Mouse (Mus musculus) lung, postnatal 0 days (tissue): ENCODE data around the gene Tm7sf2.

Experiments used
- CTCF ChIP-seq: IDR thresholded peaks from 2 replicates; pipeline ENCODE4 v1.5.1; 2016; ENCODE audit warnings: antibody characterized with exemption, mild to moderate bottlenecking
- EP300 ChIP-seq: IDR thresholded peaks from 2 replicates; pipeline ENCODE4 v1.6.1; 2016; ENCODE audit warnings: antibody characterized with exemption, mild to moderate bottlenecking, control low read depth

DNA sequence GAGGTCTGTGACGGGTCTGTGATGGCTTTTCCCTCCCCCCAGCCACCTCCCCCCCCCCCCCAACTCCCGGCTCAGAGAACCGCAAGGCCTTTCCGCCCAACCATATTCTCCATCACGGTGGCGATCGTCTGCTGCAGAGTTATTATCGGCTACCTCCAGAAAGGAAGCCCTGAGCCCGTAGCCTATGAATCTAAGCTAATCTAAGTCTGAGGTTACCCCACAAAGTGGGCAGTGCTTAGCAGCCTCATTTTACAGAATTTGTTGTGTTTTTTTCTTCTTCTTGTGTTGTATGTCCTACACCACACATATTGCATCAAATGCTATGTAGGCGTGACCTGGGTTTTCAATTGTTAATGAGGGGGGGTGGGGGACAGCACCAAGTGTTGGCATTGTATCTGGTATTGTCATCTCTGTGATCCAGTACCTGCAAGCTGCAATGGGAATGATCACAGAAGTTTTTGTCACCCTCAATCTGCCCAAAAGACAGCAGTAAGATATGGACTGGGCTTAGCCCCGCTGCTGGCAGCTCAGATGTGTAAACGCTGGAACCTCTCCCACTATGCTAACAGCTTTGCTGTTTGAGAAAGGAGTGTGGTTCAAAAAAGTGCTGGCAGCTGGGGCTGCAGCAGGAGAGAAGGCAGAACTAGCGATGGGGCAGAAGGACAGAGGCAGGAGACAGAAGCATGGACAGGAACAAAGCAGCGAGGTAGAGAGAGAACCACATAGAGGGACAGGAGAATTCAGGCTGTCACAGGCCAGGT is 37.5 kb downstream of the Tm7sf2 start:
- TF ChIP-seq CTCF (no peak), EP300 (no peak)
